Mouse (Mus musculus) liver, embryonic 11.5 days (tissue): Measurements from ENCODE around the gene Itgb2. TPM values are rescaled to one million over a fixed set of nuclear protein-coding genes. Genes with fewer than 3 reads are reported as not detected.

Source experiments
- ATAC-seq: fragments of 200-750 bp; cut with Nextera tagmentation; replicated peaks from 2 replicates; pipeline ENCODE4 v1.8.0; 2017; ENCODE audit warnings: moderate number of reproducible peaks, mild to moderate bottlenecking, moderate TSS enrichment, moderate library complexity; ENCODE audit not compliant: low FRiP score
- DNase-seq: peaks from one replicate; pipeline ENCODE4 v3.0.0-alpha.2; 2017; ENCODE audit warnings: low spot score
- H3K27ac ChIP-seq: fragments of 300-500 bp; sonication (generic); 2 replicates; pipeline ENCODE4 v1.5.1; 2014; ENCODE audit warnings: mild to moderate bottlenecking, low read depth, low read length, control low read depth
- H3K27me3 ChIP-seq: fragments of 300-500 bp; sonication (generic); replicated peaks from 2 replicates; pipeline ENCODE4 v1.6.1; 2014; ENCODE audit warnings: low read length, mixed read lengths; ENCODE audit not compliant: control insufficient read depth, insufficient read depth
- H3K36me3 ChIP-seq: fragments of 300-500 bp; sonication (generic); 2 replicates; pipeline ENCODE4 v1.6.1; 2014; ENCODE audit warnings: mild to moderate bottlenecking, low read length, moderate library complexity, mixed read lengths; ENCODE audit not compliant: control insufficient read depth, insufficient read depth
- H3K4me1 ChIP-seq: fragments of 300-500 bp; sonication (generic); replicated peaks from 2 replicates; pipeline ENCODE4 v1.6.1; 2014; ENCODE audit warnings: low read length, mixed read lengths; ENCODE audit not compliant: control insufficient read depth, insufficient read depth
- H3K4me2 ChIP-seq: fragments of 300-500 bp; sonication (generic); 2 replicates; pipeline ENCODE4 v1.6.1; 2014; ENCODE audit warnings: mild to moderate bottlenecking, control low read depth, moderate library complexity
- H3K4me3 ChIP-seq: fragments of 300-500 bp; sonication (generic); 2 replicates; pipeline ENCODE4 v1.5.1; 2014; ENCODE audit warnings: low read depth, low read length, control low read depth
- H3K9ac ChIP-seq: fragments of 300-500 bp; sonication (generic); 2 replicates; pipeline ENCODE4 v1.6.1; 2014; ENCODE audit warnings: low read depth, low read length, control low read depth
- H3K9me3 ChIP-seq: fragments of 300-500 bp; sonication (generic); 2 replicates; pipeline ENCODE4 v1.6.1; 2016; ENCODE audit warnings: low read length, inconsistent platforms, mixed read lengths; ENCODE audit not compliant: control insufficient read depth
- WGBS: fragments of 180-500 bp; shearing (Covaris S2); extraction: QIAGEN DNeasy Blood & Tissue Kit; methylation state at CpG from one replicate; pipeline ENCODE4 v1.1.7; 2014; 5-methylcytosine and 5-hydroxymethylcytosine counted together
- polyA plus RNA-seq: library from polyadenylated mRNA; unstranded; fragments of >200 nt; fragmentation: Nextera tagmentation; extraction: Ambion mirVana; gene quantifications from 2 replicates; pipeline ENCODE4 v1.2.1, GENCODE M21; 2014

Itgb2 gene
- polyA plus RNA-seq, 1 experiment from 2014 or later, result 18.6 TPM

DNA sequence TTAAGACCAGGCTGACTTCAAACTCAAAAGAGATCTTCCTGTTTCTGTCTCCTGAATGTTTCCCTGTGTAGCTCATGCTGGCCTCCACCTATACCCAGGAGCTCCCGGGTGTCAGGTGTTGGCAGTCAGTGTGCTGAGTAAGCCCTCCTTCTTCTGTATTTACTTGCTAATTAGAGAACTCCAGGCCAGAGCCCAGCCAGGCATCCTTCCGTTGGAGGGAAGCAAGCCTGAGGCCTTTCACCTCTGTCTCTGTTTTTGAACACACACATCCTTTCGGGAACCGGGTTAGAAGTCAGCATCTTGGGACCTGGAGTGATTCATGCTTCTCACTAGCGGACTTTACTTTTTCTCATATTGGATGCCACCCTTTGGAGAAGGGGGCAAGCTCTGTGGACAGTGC lies 77.4 kb downstream of the Itgb2 start:
- peaks cover 13% of the 10 kb centered on the region for H3K4me1 ChIP-seq
- 62% methylated on average over 5 of the region's 5 CpGs for WGBS
- DNase-seq (no peak), ATAC-seq (no peak)
- H3K27me3 ChIP-seq, result no peaks in the 10 kb centered on the region
- H3K9me3 ChIP-seq, result no peaks in the 10 kb centered on the region
- peak overlapping the region; percentile 94 for H3K9ac ChIP-seq
- H3K4me3 ChIP-seq, result peak overlapping the region; percentile 85
- peaks cover 24% of the 10 kb centered on the region for H3K36me3 ChIP-seq
- peak overlapping the region; percentile 98; the same call in 1 of the 2 replicates for H3K27ac ChIP-seq
- H3K4me2 ChIP-seq, result peak overlapping the region; percentile 97

DNA sequence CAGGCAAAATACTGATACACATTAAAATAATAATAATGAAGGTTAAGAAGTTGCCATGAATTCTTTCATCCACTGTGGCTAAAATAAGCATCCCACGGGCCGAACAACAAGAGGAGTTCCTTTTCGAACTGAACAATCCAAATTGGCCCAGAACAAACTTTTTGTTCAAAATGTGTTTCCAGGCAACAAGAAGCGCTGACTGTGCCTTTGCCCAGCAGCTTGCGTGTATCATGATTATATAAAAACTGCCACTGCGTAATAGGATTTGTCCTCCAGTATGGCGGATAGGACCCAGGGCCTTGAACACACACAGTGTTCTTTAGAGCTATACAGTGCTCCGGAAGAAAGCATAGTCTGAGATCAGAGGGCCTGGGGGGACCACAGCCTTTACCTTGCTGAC lies 78.5 kb downstream of the Itgb2 start:
- no peaks in the 10 kb centered on the region for H3K9me3 ChIP-seq
- no peak overlapping the region for H3K9ac ChIP-seq
- H3K4me1 ChIP-seq, result peaks cover 13% of the 10 kb centered on the region
- peaks cover 31% of the 10 kb centered on the region for H3K36me3 ChIP-seq
- no peak overlapping the region for H3K4me2 ChIP-seq
- no peak for DNase-seq
- H3K27ac ChIP-seq, result no peak overlapping the region
- no peak for ATAC-seq
- H3K4me3 ChIP-seq, result no peak overlapping the region
- 90% methylated on average over 8 of the region's 8 CpGs for whole genome bisulfite sequencing
- no peaks in the 10 kb centered on the region for H3K27me3 ChIP-seq

DNA sequence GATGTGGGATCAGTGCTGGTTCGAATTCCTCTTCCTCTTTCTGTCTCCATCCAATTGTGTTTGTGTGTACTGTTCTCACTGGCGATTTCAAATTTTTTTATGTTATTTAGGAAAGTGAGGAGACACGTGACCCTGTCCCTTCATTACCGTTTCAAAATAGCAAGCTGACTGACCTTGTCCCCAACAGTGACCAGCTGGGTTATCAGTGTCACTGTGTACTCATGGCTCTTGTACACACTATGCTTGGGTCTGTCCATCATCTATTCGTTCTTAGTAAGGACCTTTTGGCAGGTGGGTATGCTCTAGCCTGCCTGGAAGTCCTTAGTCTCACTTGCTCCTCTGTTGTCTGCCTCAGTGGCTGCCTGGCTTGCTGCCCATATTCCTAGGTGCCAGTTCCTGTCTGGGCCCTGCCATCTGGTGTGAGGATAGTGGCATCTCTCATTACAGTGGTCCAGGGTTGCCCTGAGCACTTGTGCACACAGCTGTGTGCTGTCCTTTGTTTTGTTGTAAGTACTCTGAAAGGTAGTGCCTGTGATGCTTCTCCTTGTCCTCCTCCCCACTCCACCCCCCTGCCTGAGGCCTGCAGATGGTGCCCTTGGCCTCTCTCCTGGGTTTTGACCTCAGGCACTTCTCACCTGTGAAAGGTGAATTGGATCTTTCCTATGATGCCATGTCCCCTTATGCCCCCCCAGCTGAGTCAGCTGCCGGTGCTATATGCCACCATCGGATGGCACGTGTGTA lies 80.3 kb downstream of the Itgb2 start:
- no peak overlapping the region for H3K4me3 ChIP-seq
- no peak for DNase-seq
- H3K36me3 ChIP-seq, result peaks cover 44% of the 10 kb centered on the region
- no peaks in the 10 kb centered on the region for H3K27me3 ChIP-seq
- no peak overlapping the region for H3K4me2 ChIP-seq
- peaks cover 13% of the 10 kb centered on the region for H3K4me1 ChIP-seq
- no peak overlapping the region for H3K9ac ChIP-seq
- H3K9me3 ChIP-seq, result no peaks in the 10 kb centered on the region
- ATAC-seq, result no peak
- WGBS, result 84% methylated on average over 8 of the region's 8 CpGs
- peak overlapping the region; percentile 43; the same call in 1 of the 2 replicates for H3K27ac ChIP-seq

DNA sequence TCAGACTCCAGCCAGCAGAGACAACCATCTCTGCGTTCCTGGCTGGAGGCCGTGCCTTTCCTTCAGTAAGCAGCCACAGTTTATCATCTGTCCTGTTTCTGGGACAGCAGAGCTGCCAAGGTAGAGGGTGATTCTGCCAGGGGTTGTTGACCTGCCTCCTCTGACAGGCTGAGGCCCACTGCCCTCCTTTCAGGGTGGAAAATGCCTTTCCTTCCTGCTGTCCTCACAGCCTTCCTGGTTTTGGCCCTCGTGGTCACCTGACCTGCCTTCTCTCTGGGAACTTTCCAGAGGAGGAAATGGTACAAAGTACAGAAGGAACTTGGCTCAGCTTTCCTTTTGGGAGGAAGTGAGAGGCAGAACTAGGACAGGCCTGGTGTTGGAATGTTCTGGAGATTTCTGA lies 83.4 kb downstream of the Itgb2 start:
- Histone ChIP-seq H3K4me1 (peaks cover 6% of the 10 kb centered on the region), H3K27ac (no peak overlapping the region), H3K4me2 (no peak overlapping the region), H3K4me3 (no peak overlapping the region), H3K9me3 (no peaks in the 10 kb centered on the region), H3K36me3 (peaks cover 61% of the 10 kb centered on the region), H3K9ac (no peak overlapping the region), H3K27me3 (no peaks in the 10 kb centered on the region)
- 65% methylated on average over 3 of the region's 3 CpGs for WGBS
- no peak for DNase-seq
- ATAC-seq, result no peak

Other genes starting within 250 kb of the Itgb2 start
- 3.5 and 4.5 TPM in 2 replicates for gene Adarb1, start 112.0 kb upstream of the Itgb2 start, polyA plus RNA-seq
- gene Fam207a, start 14.5 kb upstream of the Itgb2 start, polyA plus RNA-seq, result 42.6 and 47.4 TPM in 2 replicates
- gene Pttg1ip, start 51.5 kb downstream of the Itgb2 start, polyA plus RNA-seq, result 94.0 and 99.7 TPM in 2 replicates
- 249 and 271 TPM in 2 replicates for gene Sumo3, start 75.8 kb downstream of the Itgb2 start, polyA plus RNA-seq
- 1.8 and 4.5 TPM in 2 replicates for gene Gm49325, start 75.9 kb downstream of the Itgb2 start, polyA plus RNA-seq
- gene Ube2g2, start 92.0 kb downstream of the Itgb2 start, polyA plus RNA-seq, result 62.1 and 67.9 TPM in 2 replicates
- gene Tspear, start 156.3 kb downstream of the Itgb2 start, polyA plus RNA-seq, result 0.16 TPM in 1 of 2 replicates, not detected in the other
- gene Gm19402, start 160.5 kb downstream of the Itgb2 start, polyA plus RNA-seq, result not detected in 2 replicates
- not detected in 2 replicates for gene Gm9508, start 167.0 kb downstream of the Itgb2 start, polyA plus RNA-seq
- gene Gm10272, start 176.4 kb downstream of the Itgb2 start, polyA plus RNA-seq, result not detected in 2 replicates
- not detected in 2 replicates for gene Gm10024, start 181.2 kb downstream of the Itgb2 start, polyA plus RNA-seq
- not detected in 2 replicates for gene Gm10142, start 185.6 kb downstream of the Itgb2 start, polyA plus RNA-seq
- not detected in 2 replicates for gene Krtap12-1, start 190.3 kb downstream of the Itgb2 start, polyA plus RNA-seq
- gene Gm10100, start 196.2 kb downstream of the Itgb2 start, polyA plus RNA-seq, result not detected in 2 replicates
- gene Gm18596, start 212.4 kb downstream of the Itgb2 start, polyA plus RNA-seq, result not detected in 2 replicates
- not detected in 2 replicates for gene Gm9736, start 221.1 kb downstream of the Itgb2 start, polyA plus RNA-seq
- gene Gm3233, start 229.4 kb downstream of the Itgb2 start, polyA plus RNA-seq, result not detected in 2 replicates
- not detected in 2 replicates for gene Gm3238, start 241.1 kb downstream of the Itgb2 start, polyA plus RNA-seq
- gene Gm7138, start 246.7 kb downstream of the Itgb2 start, polyA plus RNA-seq, result not detected in 2 replicates